Mouse (Mus musculus) kidney, postnatal 25 days (tissue): ENCODE results near the gene Iqsec1.

ENCODE experiments used
- DNase-seq, 2 experiments: peaks; one replicate each; pipeline ENCODE4 v3.0.0; 2021; ENCODE audit warnings: mixed read lengths in 2 of 2

The Iqsec1 gene

DNA sequence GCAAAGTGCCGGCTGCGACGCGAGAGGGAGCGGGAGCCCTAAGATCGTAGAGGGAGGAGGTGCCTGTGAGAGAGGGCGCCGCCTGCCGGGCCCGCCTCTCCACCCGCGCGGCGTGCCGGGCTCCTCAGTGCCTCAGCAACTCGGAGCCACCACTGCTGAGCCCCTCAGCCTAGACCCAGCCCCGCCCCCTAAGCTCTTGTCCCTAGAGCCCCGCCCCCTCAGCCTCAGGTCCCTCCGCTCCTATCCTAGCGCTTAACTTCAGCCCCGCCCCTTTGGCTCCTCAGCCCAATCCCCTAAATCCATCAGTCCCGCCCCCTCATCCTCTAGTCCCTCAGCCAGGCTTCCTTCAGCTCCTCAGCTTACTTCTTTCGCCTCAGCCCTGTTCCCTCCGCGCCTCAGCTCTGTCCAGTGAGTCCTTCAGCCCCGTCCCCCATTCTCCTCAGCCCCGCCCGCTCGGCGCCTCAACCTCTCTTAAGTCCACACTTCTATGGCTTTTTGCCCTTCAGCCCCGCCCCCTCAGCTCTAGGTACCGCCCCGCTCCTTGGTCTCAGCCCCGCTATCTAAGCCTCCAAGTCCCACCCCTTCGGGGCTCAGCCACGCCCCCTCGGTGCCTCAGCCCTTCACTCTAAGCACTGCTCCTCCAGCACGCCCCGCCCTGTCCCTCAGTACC lies at the start of gene Iqsec1:
TSS of gene Iqsec1 (minus strand) at position 38 of the 670 bp plus-strand sequence.
- DNase-seq = peak; percentile 92 to 93

DNA sequence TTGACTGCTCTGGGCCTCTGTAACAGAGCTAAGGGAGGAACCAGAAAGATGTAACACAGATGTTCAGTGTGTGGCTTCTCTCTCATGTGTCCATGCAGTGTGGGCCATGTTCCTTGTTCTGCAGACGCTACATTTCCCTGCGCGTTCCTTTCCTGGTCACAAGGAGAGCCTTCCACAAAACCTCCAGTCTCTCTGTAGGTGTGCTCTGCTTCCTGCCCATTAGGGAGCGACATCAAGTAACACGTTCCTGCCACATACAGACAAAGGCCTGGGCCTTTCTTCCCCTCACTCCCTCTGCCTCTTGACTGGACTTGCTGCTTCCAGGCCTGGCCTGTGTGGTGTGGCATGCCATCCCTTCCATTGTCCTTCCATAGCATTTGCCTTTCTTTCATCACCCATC lies 39.8 kb upstream of the Iqsec1 start:
- DNase-seq = no peak

- peak; percentile 4 to 58 for DNase-seq
Measured at GRCm38 (mm10) chr6:91020810-91021209, 32.3 kb upstream of the Iqsec1 start.

- no peak for DNase-seq
Measured at GRCm38 (mm10) chr6:91016600-91017230, 28.2 kb upstream of the Iqsec1 start.

GRCm38 (mm10) chr6:91014198-91014958 lies 25.9 kb upstream of the Iqsec1 start:
- no peak for DNase-seq

DNA sequence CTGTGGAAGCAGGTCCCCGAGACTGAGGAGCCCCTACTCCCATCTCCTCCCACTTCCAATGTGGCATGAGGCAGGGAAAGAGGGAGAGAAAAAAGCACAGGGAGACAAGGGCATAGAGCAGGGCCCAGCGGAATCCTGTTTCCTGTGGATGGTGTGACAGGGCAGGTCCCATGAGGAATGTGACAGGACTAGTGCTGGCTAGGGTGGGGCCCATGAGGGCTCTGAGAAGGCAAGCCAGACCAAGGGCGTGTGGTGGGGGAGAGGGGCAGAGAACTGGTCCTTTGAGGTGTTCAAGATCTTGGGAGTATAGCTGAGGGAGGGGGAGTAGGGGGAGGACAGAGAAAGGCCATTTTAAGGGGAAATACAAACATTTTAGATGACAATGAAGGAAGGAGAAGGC lies 24.0 kb upstream of the Iqsec1 start:
- no peak for DNase-seq

- no peak for DNase-seq
Measured at GRCm38 (mm10) chr6:91011568-91011967, 23.1 kb upstream of the Iqsec1 start.

GRCm38 (mm10) chr6:91008284-91008830 lies 19.9 kb upstream of the Iqsec1 start:
- DNase-seq = no peak

DNA sequence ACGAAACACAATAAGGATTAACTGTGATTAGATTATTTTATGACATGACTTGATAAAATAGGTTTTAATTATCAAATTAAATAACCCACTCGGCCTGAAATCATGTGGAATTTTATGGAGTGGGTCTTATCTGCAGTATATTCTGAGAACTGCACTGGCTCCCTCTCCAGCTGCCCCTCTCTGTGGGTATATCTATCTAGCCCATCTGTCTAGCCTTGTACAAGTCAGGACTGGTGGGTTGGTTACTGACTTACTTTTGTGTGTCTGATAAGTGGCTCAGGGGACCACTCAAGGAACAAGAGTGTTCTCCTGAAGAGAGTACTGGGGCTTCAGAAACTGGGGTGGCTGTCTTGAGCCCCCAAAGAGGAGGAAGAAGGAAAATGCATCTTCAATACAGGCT lies 18.7 kb upstream of the Iqsec1 start:
- no peak for DNase-seq

DNA sequence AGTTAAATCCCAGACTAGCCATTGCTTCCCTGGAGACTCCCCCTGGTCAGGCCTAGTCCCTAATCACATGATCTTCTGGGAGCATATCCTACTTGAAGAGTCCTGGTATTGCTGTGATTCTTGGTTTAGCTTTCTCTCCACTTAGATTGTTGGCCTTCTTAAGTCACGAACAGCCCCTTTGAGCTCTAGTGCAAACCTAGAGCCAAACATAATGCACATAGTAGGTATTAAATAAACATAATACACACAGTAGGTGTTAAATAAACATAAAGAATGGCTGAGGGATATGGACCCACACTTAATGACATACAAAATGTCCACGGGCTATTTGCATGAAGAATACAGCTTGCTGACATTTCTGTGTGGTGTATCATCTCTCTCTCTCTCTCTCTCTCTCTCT lies 15.7 kb upstream of the Iqsec1 start:
- no peak for DNase-seq

- DNase-seq = no peak
Measured at GRCm38 (mm10) chr6:91003310-91003995, 15.0 kb upstream of the Iqsec1 start.

GRCm38 (mm10) chr6:91001566-91001965 lies 13.1 kb upstream of the Iqsec1 start:
- DNase-seq = no peak

- no peak for DNase-seq
Measured at GRCm38 (mm10) chr6:91000819-91001525, 12.5 kb upstream of the Iqsec1 start.

DNA sequence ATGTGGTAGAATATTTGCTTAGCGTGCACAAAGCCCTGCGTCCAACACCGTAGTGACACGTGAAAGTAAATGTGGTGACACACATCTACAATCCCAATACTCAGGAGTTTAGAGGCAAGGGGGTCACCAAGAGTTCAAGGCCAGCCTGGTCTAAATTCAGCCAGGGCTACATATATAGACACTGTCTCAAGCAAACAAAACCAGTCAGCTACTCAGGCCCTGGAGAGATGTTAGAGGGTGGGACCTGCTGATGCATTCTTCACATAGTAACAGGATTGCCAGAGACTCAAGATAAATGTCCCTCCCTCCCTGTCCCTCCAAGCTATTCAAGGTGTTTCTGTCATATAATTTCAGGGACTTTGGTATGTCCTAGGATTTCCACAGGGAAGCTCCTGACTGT lies 10.7 kb upstream of the Iqsec1 start:
- DNase-seq = no peak

DNA sequence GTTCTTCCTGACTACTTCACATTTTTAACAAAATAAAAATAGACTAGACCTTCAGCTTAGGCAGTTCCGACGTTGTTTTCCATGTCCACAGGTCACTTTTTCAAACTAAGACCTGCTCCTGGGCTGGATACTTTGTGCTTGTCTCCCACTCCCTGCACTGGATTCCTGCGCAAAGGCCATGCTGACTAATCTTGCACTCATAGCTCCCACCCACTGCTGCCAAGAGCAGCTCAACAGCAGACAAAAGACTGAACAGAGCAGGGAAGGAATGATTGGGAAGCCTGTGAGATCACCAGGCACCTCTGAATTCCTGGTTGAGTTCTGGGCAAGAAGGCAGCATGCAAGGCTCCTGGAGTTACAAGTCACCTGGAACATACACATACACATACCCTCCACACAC lies 8.5 kb upstream of the Iqsec1 start:
- no peak for DNase-seq

DNA sequence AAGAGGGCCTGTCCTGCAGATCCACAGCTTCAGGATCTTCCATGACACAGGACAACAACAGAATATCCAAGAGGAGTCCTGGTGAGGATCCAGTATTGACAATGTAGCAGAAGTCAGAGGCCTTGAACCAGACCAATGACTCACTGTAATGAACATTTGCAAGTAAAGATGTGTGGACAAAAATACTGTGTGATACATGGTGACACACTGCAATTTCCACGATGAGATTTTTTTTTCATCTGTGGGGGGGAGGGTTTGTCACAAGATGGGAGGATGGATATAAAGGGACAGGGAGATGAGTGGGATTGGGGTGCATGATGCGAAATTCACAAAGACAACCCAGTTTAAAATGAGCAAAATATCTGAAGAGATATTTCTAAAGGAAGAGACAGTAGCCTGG lies 7.7 kb upstream of the Iqsec1 start:
- DNase-seq = no peak

DNA sequence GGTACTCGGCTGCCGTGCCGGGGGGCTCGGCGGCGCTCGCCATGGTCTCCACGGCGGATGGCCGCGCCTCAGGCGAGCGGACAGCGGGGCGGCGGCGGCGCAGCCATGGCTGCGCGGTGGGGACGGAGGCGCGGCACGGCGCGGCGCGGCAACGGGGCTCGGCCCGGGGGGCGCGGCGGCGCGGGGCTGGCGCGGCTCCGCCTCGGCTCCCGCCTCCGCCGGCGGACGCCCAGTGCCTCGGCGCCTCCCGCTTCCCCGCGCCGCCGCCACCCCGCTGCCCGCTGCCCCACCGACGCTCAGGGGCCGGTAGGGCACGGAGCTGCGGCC lies 223 bp downstream of the Iqsec1 start:
- DNase-seq = no peak

- DNase-seq = peak; percentile 8 to 44
Measured at GRCm38 (mm10) chr6:90987561-90988298, 755 bp downstream of the Iqsec1 start.

GRCm38 (mm10) chr6:90984101-90984500 lies 4.4 kb downstream of the Iqsec1 start:
- DNase-seq = no peak

DNA sequence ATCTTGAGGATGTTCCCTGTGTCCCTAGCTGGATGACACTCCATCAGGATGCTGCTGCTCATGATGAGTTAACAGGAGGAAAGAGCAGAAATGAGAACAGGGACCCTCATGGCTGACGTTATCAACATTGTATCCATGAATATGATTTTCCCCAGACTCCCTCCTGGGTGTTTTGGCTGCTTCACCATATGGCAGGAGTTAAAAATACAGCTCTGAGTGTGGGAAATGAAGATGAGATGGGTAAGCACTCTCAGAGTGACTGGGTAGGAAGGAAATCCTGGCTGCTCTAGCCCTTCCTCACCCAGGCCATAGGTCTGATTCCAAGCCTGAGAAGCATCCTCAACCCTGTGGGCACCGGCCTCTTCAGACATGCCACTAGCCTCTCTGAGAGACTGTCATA lies 14.2 kb downstream of the Iqsec1 start:
- no peak for DNase-seq

GRCm38 (mm10) chr6:90969341-90969871 lies 19.1 kb downstream of the Iqsec1 start:
- no peak for DNase-seq

DNA sequence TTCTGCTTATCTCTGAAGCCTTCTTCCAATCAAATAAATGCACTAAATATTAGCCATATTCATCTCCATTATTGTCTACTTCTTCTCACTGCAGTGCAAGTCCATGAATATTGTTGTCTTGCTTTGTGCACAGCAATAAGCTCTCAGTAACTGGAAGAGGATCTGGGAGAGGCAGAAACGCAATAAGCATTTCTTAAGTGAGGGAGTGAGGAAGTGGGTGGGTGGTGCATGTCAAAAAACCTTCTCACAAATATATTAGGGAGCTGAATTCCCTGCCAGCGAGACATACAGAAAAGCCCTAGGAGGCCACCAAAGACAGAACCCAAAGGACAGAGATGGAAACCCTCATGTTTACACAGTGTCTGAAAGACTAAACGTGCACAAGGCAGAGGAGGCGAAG lies 35.1 kb downstream of the Iqsec1 start:
- no peak for DNase-seq
